Mouse (Mus musculus) hindbrain, postnatal 0 days (tissue): Measurements from ENCODE around the gene Zfp704. TPM values are rescaled to one million over a fixed set of nuclear protein-coding genes. Genes with fewer than 3 reads are reported as not detected.

Experiments
- ATAC-seq: fragments of 200-750 bp; cut with Nextera tagmentation; 2 replicates; pipeline ENCODE4 v1.8.0; 2017; ENCODE audit warnings: mild to moderate bottlenecking, moderate TSS enrichment, moderate library complexity
- DNase-seq: peaks from one replicate; pipeline ENCODE4 v3.0.0-alpha.2; 2015; ENCODE audit warnings: low spot score
- H3K27ac ChIP-seq: fragments of 300-500 bp; sonication (generic); 2 replicates; pipeline ENCODE4 v1.5.1; 2014; ENCODE audit warnings: mild to moderate bottlenecking
- H3K27me3 ChIP-seq: fragments of 300-500 bp; sonication (generic); 2 replicates; pipeline ENCODE4 v1.6.1; 2014; ENCODE audit warnings: low read length, mixed read lengths; ENCODE audit not compliant: insufficient read depth
- H3K36me3 ChIP-seq: fragments of 300-500 bp; sonication (generic); 2 replicates; pipeline ENCODE4 v1.6.1; 2014; ENCODE audit warnings: low read length, mixed read lengths; ENCODE audit not compliant: insufficient read depth
- H3K4me1 ChIP-seq: fragments of 300-500 bp; sonication (generic); 2 replicates; pipeline ENCODE4 v1.6.1; 2014; ENCODE audit warnings: antibody characterized with exemption, low read length, mixed read lengths; ENCODE audit not compliant: insufficient read depth
- H3K4me2 ChIP-seq: fragments of 300-500 bp; sonication (generic); 2 replicates; pipeline ENCODE4 v1.6.1; 2014; ENCODE audit warnings: low read depth, mild to moderate bottlenecking, low read length, moderate library complexity, mixed read lengths
- H3K4me3 ChIP-seq: fragments of 300-500 bp; sonication (generic); 2 replicates; pipeline ENCODE4 v1.5.1; 2014; ENCODE audit warnings: low read length
- H3K9ac ChIP-seq: fragments of 300-500 bp; sonication (generic); replicated peaks from 2 replicates; pipeline ENCODE4 v1.6.1; 2014; ENCODE audit warnings: mild to moderate bottlenecking, low read length, moderate library complexity, mixed read lengths
- H3K9me3 ChIP-seq: fragments of 300-500 bp; sonication (generic); 2 replicates; pipeline ENCODE4 v1.6.1; 2016; ENCODE audit warnings: low read length, mixed read lengths
- CTCF ChIP-seq: IDR thresholded peaks from 2 replicates; pipeline ENCODE4 v1.5.1; 2016; ENCODE audit warnings: antibody characterized with exemption, control low read depth, low read depth
- WGBS: fragments of 180-500 bp; shearing (Covaris S2); extraction: QIAGEN DNeasy Blood & Tissue Kit; methylation state at CpG from one replicate; pipeline ENCODE4 v1.1.7; 2014; 5-methylcytosine and 5-hydroxymethylcytosine counted together
- polyA plus RNA-seq: library from polyadenylated mRNA; unstranded; fragments of >200 nt; fragmentation: Nextera tagmentation; extraction: Ambion mirVana; gene quantifications from 2 replicates; pipeline ENCODE4 v1.2.1, GENCODE M21; 2015
- total RNA-seq: library from RNA; depleted of rRNA; stranded (reverse); fragments of >200 nt; gene quantifications from 2 replicates; pipeline ENCODE4 v1.2.3, GENCODE M21; 2014

The Zfp704 gene
- total and polyA plus RNA-seq, 2 experiments from 2014 or later: 11.2 to 57.5 TPM

GRCm38 (mm10) chr3:9456380-9456890, 153.4 kb downstream of the Zfp704 start:
- no peak for TF ChIP-seq CTCF
- no peak overlapping the region for H3K9ac ChIP-seq
- no peaks in the 10 kb centered on the region for H3K4me1 ChIP-seq
- 74% methylated on average over 10 of the region's 10 CpGs for WGBS
- no peak overlapping the region for H3K4me3 ChIP-seq
- H3K9me3 ChIP-seq: no peaks in the 10 kb centered on the region
- H3K27me3 ChIP-seq: no peaks in the 10 kb centered on the region
- H3K36me3 ChIP-seq: no peaks in the 10 kb centered on the region
- no peak overlapping the region for H3K27ac ChIP-seq
- H3K4me2 ChIP-seq: no peak overlapping the region
- ATAC-seq (peak; percentile 35; the same call in 1 of the 2 replicates), DNase-seq (no peak)

DNA sequence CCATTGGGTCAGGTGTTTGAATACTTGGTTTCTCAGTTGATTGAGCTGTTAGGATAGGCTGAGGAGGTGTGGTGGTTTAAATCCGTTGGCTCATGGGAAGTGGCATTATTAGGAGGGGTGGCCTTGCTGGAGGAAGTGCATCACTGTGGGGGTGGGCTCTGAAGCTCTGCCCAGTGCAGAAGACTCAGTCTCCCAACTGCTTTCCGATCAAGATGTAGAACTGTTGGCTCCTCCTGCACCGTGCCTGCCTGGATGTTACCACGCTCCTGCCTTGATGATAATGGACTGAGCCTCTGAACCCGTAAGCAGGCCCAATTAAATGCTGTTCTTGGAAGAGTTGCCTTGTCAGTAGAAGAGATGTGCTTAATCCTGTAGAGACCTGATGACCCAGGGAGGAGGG, 154.5 kb downstream of the Zfp704 start:
- H3K27ac ChIP-seq: no peak overlapping the region

DNA sequence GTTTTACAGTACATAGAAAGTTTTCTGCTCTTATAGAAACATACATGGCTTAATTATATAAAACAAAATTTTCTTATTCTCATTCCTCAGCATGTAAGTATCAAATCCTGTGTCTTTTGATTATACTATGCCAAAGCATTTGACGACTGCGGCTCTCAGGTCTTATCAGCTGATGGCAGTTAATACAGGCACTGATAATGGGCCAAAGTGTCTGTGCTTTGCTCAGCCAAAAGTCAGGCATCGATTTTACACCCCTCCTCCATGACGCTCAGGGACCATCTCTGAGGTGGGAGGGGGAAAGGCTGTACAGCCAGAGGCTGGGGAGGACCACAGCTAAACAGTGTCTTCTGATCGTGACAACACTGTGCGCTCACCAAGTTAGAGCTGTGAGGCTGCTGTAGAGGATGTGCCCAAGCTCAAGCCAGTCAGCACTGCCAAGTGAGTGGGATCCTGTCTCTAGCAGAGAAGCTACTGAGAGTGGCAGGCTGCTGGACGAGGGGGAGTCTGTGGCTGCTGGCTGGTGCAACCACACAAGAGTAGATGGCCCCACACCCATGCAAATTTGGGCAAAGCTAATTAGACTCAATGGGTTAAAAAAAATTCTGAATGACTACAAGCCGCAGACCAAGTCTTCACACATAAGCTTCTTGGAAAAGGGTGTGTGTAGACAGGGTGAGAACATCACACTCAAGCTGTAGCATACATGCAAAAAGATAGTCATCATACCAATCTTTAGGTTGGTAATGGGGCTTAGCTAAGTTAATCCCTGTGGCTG, 155.1 kb downstream of the Zfp704 start:
- ATAC-seq: no peak; the same call in 1 of the 2 replicates
- no peak overlapping the region for H3K4me2 ChIP-seq
- 87% methylated on average over 8 of the region's 8 CpGs for WGBS

More for the DNA sequence above, 154.5 kb downstream of the Zfp704 start:
- no peak for TF ChIP-seq CTCF
- Histone ChIP-seq H3K36me3 (no peaks in the 10 kb centered on the region), H3K27me3 (no peaks in the 10 kb centered on the region), H3K4me1 (no peaks in the 10 kb centered on the region), H3K4me2 (no peak overlapping the region), H3K9ac (no peak overlapping the region), H3K4me3 (no peak overlapping the region), H3K9me3 (no peaks in the 10 kb centered on the region)
- 91% methylated on average over 5 of the region's 5 CpGs for WGBS
- ATAC-seq: 0 out of 2 replicates have a peak, but pooled peaks have one; percentile 15
- DNase-seq: no peak

GRCm38 (mm10) chr3:9450521-9450920, 159.4 kb downstream of the Zfp704 start:
- Histone ChIP-seq H3K27ac (no peak overlapping the region), H3K9ac (no peak overlapping the region), H3K4me3 (no peak overlapping the region), H3K36me3 (peaks cover 5% of the 10 kb centered on the region; the same call in 1 of the 2 replicates), H3K4me1 (no peaks in the 10 kb centered on the region), H3K4me2 (no peak overlapping the region), H3K27me3 (no peaks in the 10 kb centered on the region), H3K9me3 (no peaks in the 10 kb centered on the region)
- DNase-seq: no peak
- TF ChIP-seq CTCF: no peak
- 92% methylated on average over 12 of the region's 12 CpGs for WGBS
- no peak for ATAC-seq

More for the DNA sequence above, 155.1 kb downstream of the Zfp704 start:
- Histone ChIP-seq H3K9me3 (no peaks in the 10 kb centered on the region), H3K9ac (no peak overlapping the region), H3K4me1 (no peaks in the 10 kb centered on the region), H3K36me3 (no peaks in the 10 kb centered on the region), H3K27me3 (no peaks in the 10 kb centered on the region), H3K4me3 (no peak overlapping the region), H3K27ac (no peak overlapping the region)
- DNase-seq: no peak
- no peak for TF ChIP-seq CTCF

GRCm38 (mm10) chr3:9449261-9450007, 160.5 kb downstream of the Zfp704 start:
- Histone ChIP-seq H3K36me3 (peaks cover 8% of the 10 kb centered on the region; the same call in 1 of the 2 replicates), H3K4me1 (no peaks in the 10 kb centered on the region), H3K4me2 (no peak overlapping the region), H3K27ac (no peak overlapping the region), H3K4me3 (no peak overlapping the region), H3K27me3 (no peaks in the 10 kb centered on the region), H3K9me3 (no peaks in the 10 kb centered on the region), H3K9ac (no peak overlapping the region)
- TF ChIP-seq CTCF: no peak
- ATAC-seq (peak; percentile 64; the same call in 1 of the 2 replicates), DNase-seq (no peak)
- 64% methylated on average over 7 of the region's 7 CpGs for WGBS

GRCm38 (mm10) chr3:9448541-9448940, 161.3 kb downstream of the Zfp704 start:
- peaks cover 16% of the 10 kb centered on the region; the same call in 1 of the 2 replicates for H3K36me3 ChIP-seq
- no peaks in the 10 kb centered on the region for H3K4me1 ChIP-seq
- H3K9me3 ChIP-seq: no peaks in the 10 kb centered on the region
- 99% methylated on average over 5 of the region's 5 CpGs for WGBS
- H3K27ac ChIP-seq: no peak overlapping the region
- no peak overlapping the region for H3K4me3 ChIP-seq
- H3K4me2 ChIP-seq: no peak overlapping the region
- ATAC-seq (no peak), DNase-seq (no peak)
- H3K27me3 ChIP-seq: no peaks in the 10 kb centered on the region
- peak; percentile 29 for TF ChIP-seq CTCF
- no peak overlapping the region for H3K9ac ChIP-seq
